Mouse (Mus musculus): ENCODE measurements at regions not wholly inside any gene's neighbourhood (a gene's known extent, or its start where the extent isn't known, plus 50 kb on each side); places are given as distances from the start of the nearest gene placed in this dataset.

- no peak for DNase-seq (ENCODE audit: low spot score)
These were observed 1103.9 kb downstream of the Ndufa4 start for GRCm38 (mm10) chr6:10803383-10803782.

- DNase-seq (ENCODE audit: low spot score): no peak
These were observed 1148.5 kb downstream of the Ndufa4 start for GRCm38 (mm10) chr6:10758620-10759311.

- DNase-seq (ENCODE audit: low spot score): no peak
These were observed 1149.2 kb downstream of the Ndufa4 start for GRCm38 (mm10) chr6:10758051-10758450.

GRCm38 (mm10) chr6:10744056-10744455 is 1163.2 kb downstream of the Ndufa4 start:
- DNase-seq (ENCODE audit: low spot score): no peak

- DNase-seq (ENCODE audit: low spot score): no peak
These were observed 1184.7 kb downstream of the Ndufa4 start for GRCm38 (mm10) chr6:10722566-10722965.

- peak; percentile 3 for DNase-seq (ENCODE audit: low spot score)
These were observed 1216.8 kb downstream of the Ndufa4 start for GRCm38 (mm10) chr6:10690526-10690925.
